Mouse (Mus musculus) hindbrain, embryonic 10.5 days (tissue): ENCODE results near the gene Hoxa7. TPM values are rescaled to one million over a fixed set of nuclear protein-coding genes. Genes with fewer than 3 reads are reported as not detected.

Source experiments
- DNase-seq: peaks from one replicate; pipeline ENCODE4 v3.0.0-alpha.2; 2017; ENCODE audit warnings: low spot score
- H3K27ac ChIP-seq: fragments of 300-500 bp; sonication (generic); 2 replicates; pipeline ENCODE4 v1.5.1; 2016; ENCODE audit warnings: mild to moderate bottlenecking, moderate library complexity
- H3K27me3 ChIP-seq: fragments of 300-500 bp; sonication (generic); 2 replicates; pipeline ENCODE4 v1.6.1; 2016; ENCODE audit warnings: mild to moderate bottlenecking; ENCODE audit not compliant: poor library complexity, insufficient read depth, severe bottlenecking
- H3K36me3 ChIP-seq: fragments of 300-500 bp; sonication (generic); 2 replicates; pipeline ENCODE4 v1.6.1; 2016; ENCODE audit warnings: mild to moderate bottlenecking, moderate library complexity
- H3K4me1 ChIP-seq: fragments of 300-500 bp; sonication (generic); replicated peaks from 2 replicates; pipeline ENCODE4 v1.6.1; 2016; ENCODE audit warnings: mild to moderate bottlenecking
- H3K4me3 ChIP-seq: fragments of 300-500 bp; sonication (generic); 2 replicates; pipeline ENCODE4 v1.5.1; 2016; ENCODE audit warnings: mild to moderate bottlenecking, moderate library complexity
- H3K9me3 ChIP-seq: fragments of 300-500 bp; sonication (generic); 2 replicates; pipeline ENCODE4 v1.6.1; 2016; ENCODE audit warnings: mild to moderate bottlenecking, moderate library complexity
- WGBS: fragments of 180-500 bp; shearing (Covaris S2); methylation state at CpG from one replicate; pipeline ENCODE4 v1.1.7; 2016; 5-methylcytosine and 5-hydroxymethylcytosine counted together
- polyA plus RNA-seq: library from polyadenylated mRNA; unstranded; fragments of >200 nt; fragmentation: Nextera tagmentation; extraction: Ambion mirVana; gene quantifications from 2 replicates; pipeline ENCODE4 v1.2.1, GENCODE M21; 2016

The Hoxa7 gene
- polyA plus RNA-seq, 1 experiment from 2014 or later, result not detected

GRCm38 (mm10) chr6:52174968-52175751, 46.5 kb downstream of the Hoxa7 start:
- H3K36me3 ChIP-seq, result no peaks in the 10 kb centered on the region
- no peaks in the 10 kb centered on the region for H3K9me3 ChIP-seq
- under 1% methylated on average over 41 of the region's 41 CpGs for WGBS
- H3K4me1 ChIP-seq, result peaks cover 40% of the 10 kb centered on the region
- peak; percentile 62 for DNase-seq
- H3K27ac ChIP-seq, result peak overlapping the region; percentile 82
- H3K4me3 ChIP-seq, result peak overlapping the region; percentile 81
- peaks cover 100% of the 10 kb centered on the region for H3K27me3 ChIP-seq

DNA sequence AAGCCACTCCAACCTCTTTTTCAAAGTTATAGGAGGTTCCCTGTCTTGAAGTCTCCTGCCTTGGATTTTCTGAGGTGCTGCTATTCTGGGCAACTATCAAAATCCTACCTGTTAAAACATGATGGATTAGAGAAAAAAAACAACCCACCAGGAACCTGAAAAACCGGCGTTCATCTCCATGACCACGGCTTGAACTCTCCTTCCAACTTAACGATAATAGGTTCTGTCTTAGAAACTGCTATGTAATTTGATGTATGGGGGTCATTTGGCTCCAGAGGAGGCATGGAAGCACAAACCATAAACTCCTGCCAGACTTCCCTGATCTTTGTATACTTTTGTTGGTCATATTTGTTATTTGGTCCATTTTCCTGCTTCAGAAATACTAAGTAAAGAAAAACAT, 48.0 kb downstream of the Hoxa7 start:
- 4% methylated on average over 4 of the region's 4 CpGs for WGBS
- Histone ChIP-seq H3K4me3 (peak overlapping the region; percentile 81), H3K9me3 (no peaks in the 10 kb centered on the region), H3K4me1 (peaks cover 44% of the 10 kb centered on the region), H3K27ac (0 out of 2 replicates have a peak overlapping the region, but pooled peaks have one; percentile 95), H3K27me3 (peaks cover 100% of the 10 kb centered on the region), H3K36me3 (no peaks in the 10 kb centered on the region)
- DNase-seq, result no peak

GRCm38 (mm10) chr6:52172501-52172900, 49.2 kb downstream of the Hoxa7 start:
- H3K27ac ChIP-seq, result peak overlapping the region; percentile 95
- DNase-seq, result peak; percentile 94
- under 1% methylated on average over 35 of the region's 35 CpGs for WGBS
- H3K4me3 ChIP-seq, result peak overlapping the region; percentile 81
- peaks cover 44% of the 10 kb centered on the region for H3K4me1 ChIP-seq
- no peaks in the 10 kb centered on the region for H3K36me3 ChIP-seq
- no peaks in the 10 kb centered on the region for H3K9me3 ChIP-seq
- peaks cover 100% of the 10 kb centered on the region for H3K27me3 ChIP-seq

DNA sequence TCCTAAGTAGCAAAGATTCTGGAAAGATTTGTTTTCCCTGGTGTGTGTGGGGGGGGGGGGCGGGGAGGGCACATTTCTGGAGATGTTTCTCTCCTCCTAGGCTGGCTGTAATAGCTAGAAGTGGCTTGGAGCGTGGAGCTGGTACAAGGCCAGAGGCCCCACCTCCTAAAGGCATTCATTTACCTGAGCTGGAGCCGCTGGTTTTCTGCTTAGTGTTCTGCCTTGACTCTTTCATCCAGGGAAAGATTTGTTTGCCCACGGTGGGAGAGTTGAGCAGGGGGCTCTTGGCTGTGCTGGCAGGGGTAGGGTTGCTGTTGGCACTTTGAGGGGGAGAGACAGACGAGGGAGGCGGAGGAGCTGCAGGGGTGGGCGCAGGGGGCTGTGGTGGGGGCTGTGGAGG, 49.7 kb downstream of the Hoxa7 start:
- H3K27ac ChIP-seq, result peak overlapping the region; percentile 95
- peaks cover 100% of the 10 kb centered on the region for H3K27me3 ChIP-seq
- no peak for DNase-seq
- peak overlapping the region; percentile 81 for H3K4me3 ChIP-seq
- H3K9me3 ChIP-seq, result no peaks in the 10 kb centered on the region
- WGBS, result 5% methylated on average over 7 of the region's 7 CpGs
- H3K36me3 ChIP-seq, result no peaks in the 10 kb centered on the region
- H3K4me1 ChIP-seq, result peaks cover 44% of the 10 kb centered on the region

GRCm38 (mm10) chr6:52171331-52171730, 50.3 kb downstream of the Hoxa7 start:
- H3K4me3 ChIP-seq, result peak overlapping the region; percentile 81
- H3K27ac ChIP-seq, result peak overlapping the region; percentile 95
- peaks cover 100% of the 10 kb centered on the region for H3K27me3 ChIP-seq
- H3K9me3 ChIP-seq, result no peaks in the 10 kb centered on the region
- DNase-seq, result peak; percentile 66
- no peaks in the 10 kb centered on the region for H3K36me3 ChIP-seq
- peaks cover 44% of the 10 kb centered on the region for H3K4me1 ChIP-seq
- WGBS, result 4% methylated on average over 4 of the region's 4 CpGs

DNA sequence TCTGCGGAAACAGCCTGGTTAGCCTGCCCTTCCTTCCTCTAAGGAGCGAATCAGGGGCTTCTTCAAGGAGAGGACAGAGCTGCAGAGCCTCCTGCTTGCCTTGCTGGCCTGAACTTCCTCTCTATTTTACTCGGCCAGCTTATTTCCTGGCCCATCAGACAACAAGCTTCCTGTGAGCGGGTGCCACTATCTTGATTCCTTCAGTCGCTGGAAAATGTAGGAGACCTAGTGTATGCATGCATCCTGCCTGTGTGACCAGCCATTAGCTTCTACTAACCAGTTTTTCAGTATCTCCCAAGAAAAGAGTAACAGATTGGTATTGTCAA, 50.8 kb downstream of the Hoxa7 start:
- no peaks in the 10 kb centered on the region for H3K9me3 ChIP-seq
- H3K36me3 ChIP-seq, result no peaks in the 10 kb centered on the region
- H3K4me3 ChIP-seq, result peak overlapping the region; percentile 81
- H3K27me3 ChIP-seq, result peaks cover 100% of the 10 kb centered on the region
- peaks cover 42% of the 10 kb centered on the region for H3K4me1 ChIP-seq
- 7% methylated on average over 5 of the region's 5 CpGs for WGBS
- H3K27ac ChIP-seq, result peak overlapping the region; percentile 95
- DNase-seq, result no peak

DNA sequence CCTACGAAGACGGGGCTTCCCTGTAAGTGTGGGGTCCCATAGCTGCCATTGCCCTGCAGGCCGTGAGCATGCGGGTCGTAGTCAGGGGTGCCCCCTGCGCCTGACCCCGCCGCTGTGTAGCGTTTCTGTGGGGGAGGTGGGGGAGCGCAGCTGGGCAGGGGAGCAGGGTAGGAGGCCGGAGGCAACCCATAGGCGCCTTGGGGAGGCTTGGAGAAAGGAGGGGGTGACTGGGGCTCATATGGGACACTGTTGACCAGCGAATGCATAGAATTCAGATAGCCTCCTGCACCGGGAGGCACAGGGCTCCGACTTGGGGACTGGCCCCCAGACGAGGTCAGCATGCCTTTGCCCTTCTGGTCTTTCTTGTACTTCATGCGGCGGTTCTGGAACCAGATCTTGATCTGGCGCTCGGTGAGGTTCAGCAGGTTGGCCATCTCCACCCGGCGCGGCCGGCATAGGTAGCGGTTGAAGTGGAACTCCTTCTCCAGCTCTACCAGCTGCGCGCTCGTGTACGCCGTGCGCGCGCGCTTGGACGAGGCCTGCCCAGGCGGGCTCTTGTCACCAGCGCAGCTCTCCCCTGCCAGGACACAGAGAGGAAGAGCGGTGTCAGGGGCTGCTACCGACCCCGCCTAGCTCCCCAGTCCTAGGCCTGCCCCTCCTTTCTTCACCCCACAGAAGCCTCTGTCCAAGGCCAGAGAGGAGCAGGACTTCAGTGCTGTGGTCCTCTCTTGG, 51.3 kb downstream of the Hoxa7 start:
- peak; percentile 68 for DNase-seq
- peak overlapping the region; percentile 81 for H3K4me3 ChIP-seq
- WGBS, result 1% methylated on average over 40 of the region's 40 CpGs
- H3K9me3 ChIP-seq, result no peaks in the 10 kb centered on the region
- H3K27me3 ChIP-seq, result peaks cover 100% of the 10 kb centered on the region
- H3K4me1 ChIP-seq, result peaks cover 37% of the 10 kb centered on the region
- H3K27ac ChIP-seq, result peak overlapping the region; percentile 95
- no peaks in the 10 kb centered on the region for H3K36me3 ChIP-seq

DNA sequence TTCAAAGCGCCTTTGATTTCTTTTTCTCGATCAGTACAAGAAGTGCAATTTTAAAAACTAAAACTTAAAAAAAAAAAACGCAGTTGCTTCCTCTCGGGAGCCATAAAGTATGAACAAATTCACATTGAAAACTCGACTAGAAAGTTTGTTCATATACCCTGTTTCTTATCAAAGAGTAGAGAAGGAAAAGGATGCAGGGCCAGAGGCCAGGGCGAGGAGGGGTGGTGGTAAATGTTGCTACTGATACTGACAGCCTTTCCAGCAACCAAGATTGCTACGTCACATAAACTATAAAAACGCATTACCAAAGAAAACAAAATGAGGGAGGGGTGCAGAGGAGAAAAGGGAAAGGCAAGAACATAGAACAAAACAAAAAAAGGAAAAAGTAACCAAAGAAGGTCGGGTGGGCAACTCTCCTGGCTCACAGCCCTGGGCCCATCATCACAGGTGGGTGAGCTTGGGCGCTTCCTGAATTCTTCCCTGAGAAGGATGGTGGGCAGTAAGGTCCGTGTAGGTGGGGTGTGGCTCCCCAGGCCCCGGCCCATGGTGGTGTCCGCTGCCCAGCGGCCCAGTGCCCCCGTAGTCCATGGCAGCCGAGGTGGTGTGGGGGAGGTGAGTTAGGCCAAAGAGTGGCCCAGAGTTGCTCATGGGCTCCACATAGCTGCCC, 52.0 kb downstream of the Hoxa7 start:
- H3K9me3 ChIP-seq, result no peaks in the 10 kb centered on the region
- DNase-seq, result peak; percentile 58
- H3K4me1 ChIP-seq, result peaks cover 34% of the 10 kb centered on the region
- peaks cover 100% of the 10 kb centered on the region for H3K27me3 ChIP-seq
- no peaks in the 10 kb centered on the region for H3K36me3 ChIP-seq
- peak overlapping the region; percentile 95 for H3K27ac ChIP-seq
- H3K4me3 ChIP-seq, result peak overlapping the region; percentile 81
- 4% methylated on average over 16 of the region's 16 CpGs for WGBS

DNA sequence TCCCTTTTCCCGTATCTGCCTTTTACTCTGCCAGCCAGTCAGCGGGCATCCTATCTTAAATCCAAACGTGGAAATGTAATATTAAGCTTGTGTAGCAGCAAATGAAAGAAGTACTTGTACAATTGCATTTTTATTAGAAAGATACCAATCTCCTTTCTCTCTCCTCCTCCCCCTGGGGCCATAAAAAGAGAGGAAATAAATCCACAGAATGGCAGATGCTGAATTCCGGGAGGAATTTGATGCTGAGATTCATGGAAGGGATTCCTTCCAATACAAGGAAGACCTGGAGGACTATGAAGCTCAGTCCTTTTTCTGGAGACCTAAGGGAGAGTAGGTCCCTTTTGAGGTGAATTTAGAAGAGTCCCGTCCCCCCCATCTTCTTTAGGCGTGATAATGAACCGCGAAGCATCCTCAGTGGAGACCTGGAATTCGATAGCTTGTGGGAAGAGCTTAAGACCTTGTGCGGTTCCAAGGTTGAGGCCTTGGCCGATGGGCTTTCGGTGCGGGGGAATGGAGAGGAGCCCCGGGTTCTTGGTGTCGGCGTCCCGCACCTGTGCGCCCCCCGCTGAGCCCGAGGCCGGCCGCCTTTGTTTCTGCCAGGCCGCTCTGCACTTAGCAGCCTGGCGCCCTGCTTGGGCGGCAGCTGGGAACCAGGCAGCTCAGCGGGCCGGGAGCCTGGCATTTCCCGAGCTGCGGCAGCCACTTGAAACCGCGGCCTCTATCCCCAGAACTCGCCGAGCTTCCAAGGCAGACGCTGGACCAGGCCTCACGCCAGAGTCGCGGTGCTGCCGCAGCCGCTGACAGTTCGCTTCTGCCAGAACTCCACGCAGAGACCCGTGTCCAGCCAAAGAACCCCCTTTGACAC, 53.2 kb downstream of the Hoxa7 start:
- Histone ChIP-seq H3K27ac (peak overlapping the region; percentile 95), H3K27me3 (peaks cover 100% of the 10 kb centered on the region), H3K9me3 (no peaks in the 10 kb centered on the region), H3K4me3 (peak overlapping the region; percentile 81), H3K4me1 (peaks cover 38% of the 10 kb centered on the region), H3K36me3 (no peaks in the 10 kb centered on the region)
- peak; percentile 67 for DNase-seq
- under 1% methylated on average over 42 of the region's 42 CpGs for WGBS

- whole genome bisulfite sequencing, result under 1% methylated on average over 14 of the region's 14 CpGs
- peaks cover 33% of the 10 kb centered on the region for H3K4me1 ChIP-seq
- H3K4me3 ChIP-seq, result peak overlapping the region; percentile 81
- H3K36me3 ChIP-seq, result no peaks in the 10 kb centered on the region; the same call in 1 of the 2 replicates
- peak; percentile 59 for DNase-seq
- H3K27ac ChIP-seq, result peak overlapping the region; percentile 95
- H3K27me3 ChIP-seq, result peaks cover 100% of the 10 kb centered on the region
- H3K9me3 ChIP-seq, result no peaks in the 10 kb centered on the region
Measured at GRCm38 (mm10) chr6:52167736-52168161, 53.9 kb downstream of the Hoxa7 start.

DNA sequence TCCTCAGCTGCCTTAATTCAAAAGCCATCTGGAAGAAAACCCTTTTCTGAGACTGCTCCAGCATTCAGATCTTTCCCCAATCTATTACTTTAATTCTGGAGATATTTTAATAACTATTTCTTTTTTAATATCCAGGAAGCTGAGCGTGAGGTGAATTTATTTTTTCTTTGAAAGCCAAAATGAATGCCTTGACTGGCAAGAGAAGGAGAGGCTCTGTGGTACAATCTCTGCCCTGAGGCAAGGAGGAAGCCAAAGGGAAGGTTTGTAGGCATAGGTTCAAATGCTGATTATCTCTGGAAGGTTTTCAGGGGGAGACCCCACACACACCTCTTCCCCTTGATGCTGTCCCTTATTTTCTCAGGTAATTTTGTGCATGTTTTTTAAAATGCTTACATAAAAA, 54.5 kb downstream of the Hoxa7 start:
- peaks cover 100% of the 10 kb centered on the region for H3K27me3 ChIP-seq
- WGBS, result 9% methylated on average over 1 of the region's 1 CpGs
- no peaks in the 10 kb centered on the region; the same call in 1 of the 2 replicates for H3K36me3 ChIP-seq
- H3K4me3 ChIP-seq, result peak overlapping the region; percentile 81
- DNase-seq, result no peak
- H3K27ac ChIP-seq, result peak overlapping the region; percentile 95
- H3K9me3 ChIP-seq, result no peaks in the 10 kb centered on the region
- H3K4me1 ChIP-seq, result peaks cover 28% of the 10 kb centered on the region
